Mouse (Mus musculus): ENCODE data around the gene Apoa1. TPM values are rescaled to one million over a fixed set of nuclear protein-coding genes. Genes with fewer than 3 reads are reported as not detected.

The Apoa1 gene
- polyA plus RNA-seq, 1 experiment: 2.7 TPM

DNA sequence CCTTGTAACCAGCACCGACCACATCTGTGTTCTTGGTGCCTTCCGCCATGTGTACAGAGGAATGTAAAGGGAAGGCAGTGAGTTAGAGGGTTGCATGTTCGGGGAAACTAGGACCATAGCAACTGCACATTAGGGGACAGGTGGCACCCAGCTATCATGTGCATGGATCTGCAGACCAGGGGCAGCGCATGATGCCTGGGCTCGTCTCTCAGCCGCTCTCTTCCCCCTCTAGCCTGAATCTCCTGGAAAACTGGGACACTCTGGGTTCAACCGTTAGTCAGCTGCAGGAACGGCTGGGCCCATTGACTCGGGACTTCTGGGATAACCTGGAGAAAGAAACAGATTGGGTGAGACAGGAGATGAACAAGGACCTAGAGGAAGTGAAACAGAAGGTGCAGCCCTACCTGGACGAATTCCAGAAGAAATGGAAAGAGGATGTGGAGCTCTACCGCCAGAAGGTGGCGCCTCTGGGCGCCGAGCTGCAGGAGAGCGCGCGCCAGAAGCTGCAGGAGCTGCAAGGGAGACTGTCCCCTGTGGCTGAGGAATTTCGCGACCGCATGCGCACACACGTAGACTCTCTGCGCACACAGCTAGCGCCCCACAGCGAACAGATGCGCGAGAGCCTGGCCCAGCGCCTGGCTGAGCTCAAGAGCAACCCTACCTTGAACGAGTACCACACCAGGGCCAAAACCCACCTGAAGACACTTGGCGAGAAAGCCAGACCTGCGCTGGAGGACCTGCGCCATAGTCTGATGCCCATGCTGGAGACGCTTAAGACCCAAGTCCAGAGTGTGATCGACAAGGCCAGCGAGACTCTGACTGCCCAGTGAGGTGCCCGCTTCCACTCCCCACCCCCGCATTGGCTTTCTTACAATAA, 1.4 kb downstream of the Apoa1 start:
- no peaks in the 10 kb centered on the region for H3K27me3 ChIP-seq (ENCODE audit: control insufficient read depth, insufficient read depth, low read length)
- DNase-seq: peak; percentile 90 to 92
- peak overlapping the region; percentile 45 for H3K27ac ChIP-seq (ENCODE audit: insufficient read depth, low read length)
- WGBS: 11% methylated on average over 37 of the region's 37 CpGs
- peaks cover 12% of the 10 kb centered on the region for H3K4me1 ChIP-seq (ENCODE audit: control insufficient read depth, insufficient read depth, low read length)
- H3K4me3 ChIP-seq (replicated peaks; ENCODE audit: insufficient read depth, low read depth, low read length): peak overlapping the region; percentile 68
- TF ChIP-seq POLR2A (IDR thresholded peaks at IDR 0.05; ENCODE audit: borderline replicate concordance, insufficient read depth, low read length) (peak; percentile 60), CTCF (IDR thresholded peaks at IDR 0.05; ENCODE audit: borderline replicate concordance, insufficient read depth, low read depth, low read length) (peak; percentile 72)

DNA sequence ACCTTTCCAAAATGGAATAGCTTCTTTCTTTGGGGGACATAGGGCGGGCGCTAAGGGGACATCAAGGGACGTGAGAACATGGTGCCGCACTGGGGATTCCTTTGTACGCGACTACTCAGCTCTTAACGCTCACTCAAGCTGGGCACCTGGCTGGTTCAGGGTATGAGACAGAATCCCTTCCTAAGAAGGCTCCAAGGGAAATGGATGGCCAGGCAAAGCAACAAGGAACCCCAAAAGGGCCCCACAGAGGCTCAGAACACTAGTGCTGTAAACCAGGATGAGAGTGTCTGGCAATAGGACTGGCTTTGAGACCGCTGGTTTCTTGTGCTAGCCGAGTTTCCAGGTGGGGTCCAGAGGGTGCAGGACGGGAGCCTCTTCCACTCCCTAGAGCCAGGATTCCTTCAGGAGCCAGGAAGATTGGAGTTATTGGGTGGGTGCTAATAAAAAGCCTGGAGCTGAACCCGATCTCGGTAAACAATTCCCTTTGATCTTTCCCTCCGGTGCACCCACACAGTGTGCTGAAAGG, 2.1 kb downstream of the Apoa1 start:
- Histone ChIP-seq H3K4me3 (replicated peaks; ENCODE audit: insufficient read depth, low read depth, low read length) (peak overlapping the region; percentile 68), H3K4me1 (ENCODE audit: control insufficient read depth, insufficient read depth, low read length) (peaks cover 18% of the 10 kb centered on the region), H3K27ac (ENCODE audit: insufficient read depth, low read length) (peak overlapping the region; percentile 45), H3K27me3 (ENCODE audit: control insufficient read depth, insufficient read depth, low read length) (no peaks in the 10 kb centered on the region)
- 40% methylated on average over 13 of the region's 13 CpGs for WGBS
- DNase-seq: no peak
- no peak for TF ChIP-seq CTCF (IDR thresholded peaks at IDR 0.05; ENCODE audit: borderline replicate concordance, insufficient read depth, low read depth, low read length)
- TF ChIP-seq POLR2A (IDR thresholded peaks at IDR 0.05; ENCODE audit: borderline replicate concordance, insufficient read depth, low read length): no peak

DNA sequence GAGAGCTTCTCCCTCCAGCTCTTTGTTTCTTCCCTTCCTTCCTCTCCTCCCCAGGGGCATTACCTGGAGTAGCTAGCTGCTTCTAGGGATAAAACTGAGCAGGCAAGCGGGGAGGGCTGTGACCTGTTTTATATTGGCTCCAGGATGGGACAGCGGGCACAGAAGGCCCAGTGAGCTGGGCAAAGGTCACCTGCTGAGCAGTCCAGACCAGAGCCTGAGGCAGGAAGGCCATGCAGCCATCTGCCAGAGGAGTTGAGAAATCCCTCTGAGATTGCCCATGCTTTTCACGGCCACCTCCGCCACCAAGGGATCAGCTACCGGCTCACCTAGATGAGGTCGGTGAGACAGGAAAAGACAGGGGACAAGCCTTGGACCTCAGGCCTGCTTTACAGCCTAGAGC, 6.8 kb downstream of the Apoa1 start:
- Histone ChIP-seq H3K4me3 (replicated peaks; ENCODE audit: insufficient read depth, low read depth, low read length) (no peak overlapping the region), H3K4me1 (ENCODE audit: control insufficient read depth, insufficient read depth, low read length) (peaks cover 15% of the 10 kb centered on the region), H3K27ac (ENCODE audit: insufficient read depth, low read length) (no peak overlapping the region), H3K27me3 (ENCODE audit: control insufficient read depth, insufficient read depth, low read length) (no peaks in the 10 kb centered on the region)
- TF ChIP-seq CTCF (IDR thresholded peaks at IDR 0.05; ENCODE audit: borderline replicate concordance, insufficient read depth, low read depth, low read length) (no peak), POLR2A (IDR thresholded peaks at IDR 0.05; ENCODE audit: borderline replicate concordance, insufficient read depth, low read length) (no peak)
- 38% methylated on average over 6 of the region's 6 CpGs for WGBS
- DNase-seq: peak; percentile 44 to 54

- Histone ChIP-seq H3K27me3 (ENCODE audit: control insufficient read depth, insufficient read depth, low read length) (no peaks in the 10 kb centered on the region), H3K4me3 (replicated peaks; ENCODE audit: insufficient read depth, low read depth, low read length) (no peak within 1 kb of the TSS), H3K4me1 (ENCODE audit: control insufficient read depth, insufficient read depth, low read length) (peaks cover 12% of the 10 kb centered on the region), H3K27ac (ENCODE audit: insufficient read depth, low read length) (no peak within 1 kb of the TSS)
- DNase-seq: no peak
- TF ChIP-seq POLR2A (IDR thresholded peaks at IDR 0.05; ENCODE audit: borderline replicate concordance, insufficient read depth, low read length) (no peak), CTCF (IDR thresholded peaks at IDR 0.05; ENCODE audit: borderline replicate concordance, insufficient read depth, low read depth, low read length) (no peak)
These were observed 7.0 kb downstream of the Apoa1 start, which contains the start of gene Apoc3 for GRCm38 (mm10) chr9:46235596-46235648. Gene Apoc3, minus strand, starts transcription at chr9:46235636.

DNA sequence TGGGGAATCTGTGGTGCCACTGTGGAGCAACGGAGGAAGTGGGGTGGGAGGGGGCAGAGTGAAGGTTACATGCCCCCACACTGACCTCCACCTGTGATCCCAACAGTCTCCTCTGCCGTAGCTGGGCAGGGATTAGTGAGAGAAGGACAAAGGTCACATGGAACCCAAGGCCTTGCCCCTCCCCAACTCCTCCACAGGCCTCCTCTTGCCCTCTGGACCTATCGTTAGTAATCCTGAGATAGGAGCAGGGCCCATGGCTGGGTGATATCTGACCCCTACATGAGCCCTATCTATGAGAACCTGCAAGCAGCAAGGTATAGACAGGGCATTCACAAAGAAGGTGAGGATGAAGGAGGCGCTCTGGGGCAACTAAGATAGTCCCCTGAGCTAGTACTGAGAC, 7.3 kb downstream of the Apoa1 start:
- Histone ChIP-seq H3K27ac (ENCODE audit: insufficient read depth, low read length) (no peak overlapping the region), H3K4me3 (replicated peaks; ENCODE audit: insufficient read depth, low read depth, low read length) (no peak overlapping the region), H3K4me1 (ENCODE audit: control insufficient read depth, insufficient read depth, low read length) (peaks cover 12% of the 10 kb centered on the region), H3K27me3 (ENCODE audit: control insufficient read depth, insufficient read depth, low read length) (no peaks in the 10 kb centered on the region)
- WGBS: 85% methylated on average over 4 of the region's 4 CpGs
- no peak for DNase-seq
- no peak for TF ChIP-seq POLR2A (IDR thresholded peaks at IDR 0.05; ENCODE audit: borderline replicate concordance, insufficient read depth, low read length)
- TF ChIP-seq CTCF (IDR thresholded peaks at IDR 0.05; ENCODE audit: borderline replicate concordance, insufficient read depth, low read depth, low read length): no peak

DNA sequence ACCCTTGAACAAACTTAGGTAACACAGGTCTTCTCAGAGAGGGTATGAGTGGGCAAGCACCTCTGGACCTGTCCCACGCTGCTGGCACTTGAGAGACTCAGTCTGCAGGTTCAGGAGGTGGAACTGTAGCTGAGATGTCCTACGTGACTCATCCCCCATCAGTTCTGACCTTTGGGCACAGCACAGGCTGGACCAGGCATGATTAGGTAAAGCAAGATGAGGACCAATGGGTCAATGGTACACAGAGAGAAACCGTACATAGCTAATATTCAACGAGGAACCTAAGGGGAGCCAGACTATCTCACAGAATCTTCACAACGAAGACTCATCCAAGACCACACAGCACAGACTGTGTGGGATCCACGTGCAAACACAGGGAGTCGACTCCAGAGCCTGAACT, 10.5 kb downstream of the Apoa1 start:
- no peak for DNase-seq
- TF ChIP-seq CTCF (IDR thresholded peaks at IDR 0.05; ENCODE audit: borderline replicate concordance, insufficient read depth, low read depth, low read length) (no peak), POLR2A (IDR thresholded peaks at IDR 0.05; ENCODE audit: borderline replicate concordance, insufficient read depth, low read length) (no peak)
- 91% methylated on average over 7 of the region's 7 CpGs for WGBS

DNA sequence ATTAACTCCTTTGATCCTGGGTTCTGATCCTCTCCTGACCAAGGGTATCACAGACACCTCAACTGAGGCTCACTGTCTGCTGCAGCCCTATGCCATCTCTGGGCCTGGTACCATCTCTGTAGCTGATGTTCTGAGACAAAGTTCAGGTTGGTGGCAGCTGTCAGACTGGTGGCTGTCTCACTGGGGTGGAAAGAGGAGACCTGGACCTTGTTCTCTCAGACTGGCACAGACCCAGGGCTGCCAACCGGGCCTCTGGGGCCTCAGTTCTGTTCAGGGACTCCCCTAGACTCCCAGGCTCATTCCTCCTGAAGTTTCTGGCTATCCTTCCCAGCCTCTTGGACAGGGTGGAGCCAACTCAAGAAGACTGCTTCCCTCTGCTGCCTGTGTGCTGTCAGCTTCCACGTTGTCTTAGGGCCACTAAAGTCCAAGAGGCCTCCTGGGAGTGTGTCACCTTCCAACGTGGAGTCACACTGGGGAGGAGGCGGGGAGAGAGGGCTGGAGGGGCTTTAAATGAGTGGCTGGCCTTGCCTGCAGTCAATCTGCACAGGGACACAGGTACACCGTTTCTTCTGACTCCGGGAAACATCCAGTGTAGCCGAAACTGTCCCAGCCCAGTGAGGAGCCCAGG, 12.3 kb downstream of the Apoa1 start, which contains the start of gene Apoa4:
Gene Apoa4 (plus strand): TSS at position 171 of the 628 bp plus-strand sequence.
- Histone ChIP-seq H3K4me3 (replicated peaks; ENCODE audit: insufficient read depth, low read depth, low read length) (no peak within 1 kb of the TSS), H3K4me1 (ENCODE audit: control insufficient read depth, insufficient read depth, low read length) (0 out of 2 replicates have a peak, but pooled peaks cover under 1% of the 10 kb centered on the region), H3K27me3 (ENCODE audit: control insufficient read depth, insufficient read depth, low read length) (no peaks in the 10 kb centered on the region), H3K27ac (ENCODE audit: insufficient read depth, low read length) (no peak within 1 kb of the TSS)
- TF ChIP-seq CTCF (IDR thresholded peaks at IDR 0.05; ENCODE audit: borderline replicate concordance, insufficient read depth, low read depth, low read length) (no peak), POLR2A (IDR thresholded peaks at IDR 0.05; ENCODE audit: borderline replicate concordance, insufficient read depth, low read length) (no peak)
- DNase-seq: no peak
- 67% methylated on average over 7 of the region's 7 CpGs for WGBS

More for the DNA sequence above, 10.5 kb downstream of the Apoa1 start:
- H3K27me3 ChIP-seq (ENCODE audit: control insufficient read depth, insufficient read depth, low read length): no peaks in the 10 kb centered on the region
- peaks cover 12% of the 10 kb centered on the region for H3K4me1 ChIP-seq (ENCODE audit: control insufficient read depth, insufficient read depth, low read length)
- no peak overlapping the region for H3K4me3 ChIP-seq (replicated peaks; ENCODE audit: insufficient read depth, low read depth, low read length)
- no peak overlapping the region for H3K27ac ChIP-seq (ENCODE audit: insufficient read depth, low read length)

- no peak for DNase-seq
- H3K4me3 ChIP-seq (replicated peaks; ENCODE audit: insufficient read depth, low read depth, low read length): no peak overlapping the region
- no peaks in the 10 kb centered on the region for H3K27me3 ChIP-seq (ENCODE audit: control insufficient read depth, insufficient read depth, low read length)
- no peak overlapping the region for H3K27ac ChIP-seq (ENCODE audit: insufficient read depth, low read length)
- no peaks in the 10 kb centered on the region for H3K4me1 ChIP-seq (ENCODE audit: control insufficient read depth, insufficient read depth, low read length)
- no peak for TF ChIP-seq POLR2A (IDR thresholded peaks at IDR 0.05; ENCODE audit: borderline replicate concordance, insufficient read depth, low read length)
- no peak for TF ChIP-seq CTCF (IDR thresholded peaks at IDR 0.05; ENCODE audit: borderline replicate concordance, insufficient read depth, low read depth, low read length)
- 63% methylated on average over 2 of the region's 2 CpGs for WGBS
These were observed 13.4 kb downstream of the Apoa1 start for GRCm38 (mm10) chr9:46241818-46242217.

Measured in cerebellum, adult 2 months (tissue).